Mouse (Mus musculus): Measurements from ENCODE around the gene Cyp4f13.

The Cyp4f13 gene

GRCm38 (mm10) chr17:32947215-32947914 lies at the start of gene Cyp4f13:
TSS of gene Cyp4f13 (minus strand) at chr17:32947402.
- DNase-seq (ENCODE audit: low spot score), result peak; percentile 99

GRCm38 (mm10) chr17:32992699-32993474 lies 45.7 kb upstream of the Cyp4f13 start, which contains the start of gene Zfp952:
TSS of gene Zfp952 (plus strand) at chr17:32993129.
- DNase-seq (ENCODE audit: low spot score), result peak; percentile 66

- no peak for DNase-seq (ENCODE audit: low spot score)
Measured at GRCm38 (mm10) chr17:32991965-32992698, 44.9 kb upstream of the Cyp4f13 start.

- DNase-seq (ENCODE audit: low spot score), result no peak
Measured at GRCm38 (mm10) chr17:32986301-32986700, 39.1 kb upstream of the Cyp4f13 start.

GRCm38 (mm10) chr17:32981361-32981760 lies 34.2 kb upstream of the Cyp4f13 start:
- DNase-seq (ENCODE audit: low spot score), result no peak

- DNase-seq (ENCODE audit: low spot score), result peak; percentile 84
Measured at GRCm38 (mm10) chr17:32965623-32966290, 18.6 kb upstream of the Cyp4f13 start, which contains the start of gene Zfp472. TSS of gene Zfp472 (plus strand) at chr17:32965814.

- DNase-seq (ENCODE audit: low spot score), result peak; percentile 14
Measured at GRCm38 (mm10) chr17:32965253-32965622, 18.0 kb upstream of the Cyp4f13 start.

GRCm38 (mm10) chr17:32951441-32951840 lies 4.2 kb upstream of the Cyp4f13 start:
- DNase-seq (ENCODE audit: low spot score), result peak; percentile 86

GRCm38 (mm10) chr17:32951006-32951405 lies 3.8 kb upstream of the Cyp4f13 start:
- no peak for DNase-seq (ENCODE audit: low spot score)

- DNase-seq (ENCODE audit: low spot score), result no peak
Measured at GRCm38 (mm10) chr17:32950136-32950535, 2.9 kb upstream of the Cyp4f13 start.

- no peak for DNase-seq (ENCODE audit: low spot score)
Measured at GRCm38 (mm10) chr17:32946716-32947115, 486 bp downstream of the Cyp4f13 start.

GRCm38 (mm10) chr17:32944402-32945035 lies 2.7 kb downstream of the Cyp4f13 start:
- DNase-seq (ENCODE audit: low spot score), result no peak

- DNase-seq (ENCODE audit: low spot score), result no peak
Measured at GRCm38 (mm10) chr17:32943661-32944060, 3.5 kb downstream of the Cyp4f13 start.

GRCm38 (mm10) chr17:32939831-32940230 lies 7.4 kb downstream of the Cyp4f13 start:
- no peak for DNase-seq (ENCODE audit: low spot score)

- DNase-seq (ENCODE audit: low spot score), result no peak
Measured at GRCm38 (mm10) chr17:32927803-32928202, 19.4 kb downstream of the Cyp4f13 start.

GRCm38 (mm10) chr17:32924658-32925312 lies 22.4 kb downstream of the Cyp4f13 start:
- DNase-seq (ENCODE audit: low spot score), result peak; percentile 55

- no peak for DNase-seq (ENCODE audit: low spot score)
Measured at GRCm38 (mm10) chr17:32923681-32924080, 23.5 kb downstream of the Cyp4f13 start.

- no peak for DNase-seq (ENCODE audit: low spot score)
Measured at GRCm38 (mm10) chr17:32919123-32919522, 28.1 kb downstream of the Cyp4f13 start.

- no peak for DNase-seq (ENCODE audit: low spot score)
Measured at GRCm38 (mm10) chr17:32917131-32917530, 30.1 kb downstream of the Cyp4f13 start, which contains the start of gene Cyp4f14. TSS of gene Cyp4f14 (minus strand) at chr17:32917342.

GRCm38 (mm10) chr17:32916075-32916474 lies 31.1 kb downstream of the Cyp4f13 start:
- no peak for DNase-seq (ENCODE audit: low spot score)

- no peak for DNase-seq (ENCODE audit: low spot score)
Measured at GRCm38 (mm10) chr17:32906172-32906571, 41.0 kb downstream of the Cyp4f13 start.
